Mouse (Mus musculus): ENCODE measurements around the gene Fam90a1a. TPM values are rescaled to one million over a fixed set of nuclear protein-coding genes. Genes with fewer than 3 reads are reported as not detected.

Gene Fam90a1a
- polyA plus RNA-seq, 1 experiment = not detected

DNA sequence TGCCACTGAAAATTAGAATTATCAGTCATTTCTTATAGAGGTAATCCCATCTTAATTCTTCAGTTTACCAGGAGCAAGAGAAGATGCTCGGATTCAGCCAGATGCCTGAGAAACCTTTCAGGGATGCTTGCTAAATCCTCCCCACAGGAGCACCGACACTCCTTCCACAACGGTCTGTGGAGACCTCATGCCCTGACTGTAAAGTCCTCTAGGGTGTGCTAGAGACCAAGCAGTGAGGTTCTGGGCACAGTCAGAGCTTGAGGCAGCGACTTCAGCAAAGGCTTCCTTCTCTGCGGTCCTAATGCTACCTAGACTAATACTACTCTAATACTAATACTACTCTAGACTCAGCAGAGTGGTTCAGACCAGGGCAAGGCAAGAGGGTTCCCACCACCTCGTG is 33.7 kb downstream of the Fam90a1a start:
- peak; percentile 57 to 59 for DNase-seq
- 8% methylated on average over 6 of the region's 6 CpGs for WGBS
- TF ChIP-seq CTCF (IDR thresholded peaks at IDR 0.05; ENCODE audit: borderline replicate concordance, insufficient read depth, low read depth, low read length) (peak; percentile 97), POLR2A (IDR thresholded peaks at IDR 0.05; ENCODE audit: borderline replicate concordance, insufficient read depth, low read length) (no peak)

DNA sequence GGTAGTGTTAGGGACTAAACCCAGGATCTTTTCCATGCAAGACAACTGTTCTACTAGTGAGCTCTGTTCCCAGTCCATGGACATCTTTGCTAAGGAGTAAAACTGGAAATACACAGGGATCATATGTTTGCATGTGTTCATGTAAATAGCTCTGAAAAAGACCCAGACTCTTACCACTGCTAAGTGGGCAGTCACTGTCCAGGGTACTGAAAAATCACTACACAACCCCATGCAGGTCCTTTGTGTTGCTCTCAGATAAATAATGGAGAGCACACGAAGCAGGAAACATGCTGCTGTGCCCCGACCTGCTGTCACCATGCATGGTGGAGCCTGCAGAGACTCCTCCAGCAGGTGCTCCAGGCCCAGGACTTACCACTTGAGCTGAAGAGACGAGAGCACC is 36.7 kb downstream of the Fam90a1a start:
- no peak for DNase-seq
- H3K4me3 ChIP-seq (replicated peaks; ENCODE audit: insufficient read depth, low read depth, low read length) = no peak overlapping the region
- H3K27ac ChIP-seq (ENCODE audit: insufficient read depth, low read length) = no peak overlapping the region
- H3K27me3 ChIP-seq (ENCODE audit: control insufficient read depth, insufficient read depth, low read length) = no peaks in the 10 kb centered on the region; the same call in 1 of the 2 replicates
- TF ChIP-seq CTCF (IDR thresholded peaks at IDR 0.05; ENCODE audit: borderline replicate concordance, insufficient read depth, low read depth, low read length) (no peak), POLR2A (IDR thresholded peaks at IDR 0.05; ENCODE audit: borderline replicate concordance, insufficient read depth, low read length) (no peak)
- peaks cover 2% of the 10 kb centered on the region; the same call in 1 of the 2 replicates for H3K4me1 ChIP-seq (ENCODE audit: control insufficient read depth, insufficient read depth, low read length)
- WGBS = 39% methylated on average over 3 of the region's 3 CpGs

More for the DNA sequence above, 33.7 kb downstream of the Fam90a1a start:
- no peaks in the 10 kb centered on the region; the same call in 1 of the 2 replicates for H3K27me3 ChIP-seq (ENCODE audit: control insufficient read depth, insufficient read depth, low read length)
- H3K4me3 ChIP-seq (replicated peaks; ENCODE audit: insufficient read depth, low read depth, low read length) = no peak overlapping the region
- no peak overlapping the region for H3K27ac ChIP-seq (ENCODE audit: insufficient read depth, low read length)
- H3K4me1 ChIP-seq (ENCODE audit: control insufficient read depth, insufficient read depth, low read length) = peaks cover 2% of the 10 kb centered on the region; the same call in 1 of the 2 replicates

DNA sequence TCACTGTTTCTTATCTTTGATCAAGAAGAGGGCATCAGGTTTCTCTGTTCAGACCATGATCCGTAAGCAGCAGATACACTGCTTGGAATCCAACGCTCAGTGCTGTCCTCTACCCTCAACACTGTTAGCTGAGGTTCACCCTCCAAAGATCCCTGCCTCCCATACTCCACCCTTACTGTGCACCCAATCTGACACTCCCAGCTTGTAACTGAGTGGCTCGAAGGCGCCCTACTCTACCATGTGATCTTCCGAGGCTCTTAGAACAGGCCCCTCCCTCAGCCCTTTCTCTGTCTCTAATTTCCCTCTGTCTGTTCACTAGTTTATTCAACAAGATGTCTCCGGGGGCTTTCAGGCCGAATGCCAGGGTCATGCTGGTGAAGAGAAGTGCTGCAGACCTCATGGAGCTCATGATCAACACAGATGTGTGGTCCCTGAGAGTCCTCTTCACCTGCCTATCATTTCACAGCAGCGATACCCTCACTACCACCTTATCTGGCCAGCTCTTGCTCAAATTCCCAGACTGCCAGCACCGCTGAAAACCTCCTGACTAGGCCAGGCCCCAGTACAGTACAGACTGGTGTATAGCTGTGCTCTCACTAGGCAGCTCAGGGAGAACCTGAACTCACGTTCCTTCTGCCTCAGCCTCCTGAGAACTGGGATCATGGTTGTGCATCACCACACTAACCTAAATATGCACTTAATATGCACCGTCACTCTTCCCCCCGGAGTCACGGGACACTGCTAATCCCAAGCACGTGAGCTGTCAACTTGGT is 46.4 kb downstream of the Fam90a1a start:
- Histone ChIP-seq H3K27ac (ENCODE audit: insufficient read depth, low read length) (no peak overlapping the region), H3K4me3 (replicated peaks; ENCODE audit: insufficient read depth, low read depth, low read length) (no peak overlapping the region), H3K4me1 (ENCODE audit: control insufficient read depth, insufficient read depth, low read length) (no peaks in the 10 kb centered on the region), H3K27me3 (ENCODE audit: control insufficient read depth, insufficient read depth, low read length) (no peaks in the 10 kb centered on the region)
- TF ChIP-seq POLR2A (IDR thresholded peaks at IDR 0.05; ENCODE audit: borderline replicate concordance, insufficient read depth, low read length) (no peak), CTCF (IDR thresholded peaks at IDR 0.05; ENCODE audit: borderline replicate concordance, insufficient read depth, low read depth, low read length) (no peak)
- DNase-seq = no peak
- 76% methylated on average over 14 of the region's 14 CpGs for WGBS

- no peaks in the 10 kb centered on the region for H3K27me3 ChIP-seq (ENCODE audit: control insufficient read depth, insufficient read depth, low read length)
- DNase-seq = no peak
- no peak overlapping the region for H3K27ac ChIP-seq (ENCODE audit: insufficient read depth, low read length)
- TF ChIP-seq POLR2A (IDR thresholded peaks at IDR 0.05; ENCODE audit: borderline replicate concordance, insufficient read depth, low read length) (no peak), CTCF (IDR thresholded peaks at IDR 0.05; ENCODE audit: borderline replicate concordance, insufficient read depth, low read depth, low read length) (no peak)
- H3K4me1 ChIP-seq (ENCODE audit: control insufficient read depth, insufficient read depth, low read length) = no peaks in the 10 kb centered on the region
- 78% methylated on average over 6 of the region's 6 CpGs for WGBS
- H3K4me3 ChIP-seq (replicated peaks; ENCODE audit: insufficient read depth, low read depth, low read length) = no peak overlapping the region
These were observed 47.9 kb downstream of the Fam90a1a start for GRCm38 (mm10) chr8:22006423-22006822.

DNA sequence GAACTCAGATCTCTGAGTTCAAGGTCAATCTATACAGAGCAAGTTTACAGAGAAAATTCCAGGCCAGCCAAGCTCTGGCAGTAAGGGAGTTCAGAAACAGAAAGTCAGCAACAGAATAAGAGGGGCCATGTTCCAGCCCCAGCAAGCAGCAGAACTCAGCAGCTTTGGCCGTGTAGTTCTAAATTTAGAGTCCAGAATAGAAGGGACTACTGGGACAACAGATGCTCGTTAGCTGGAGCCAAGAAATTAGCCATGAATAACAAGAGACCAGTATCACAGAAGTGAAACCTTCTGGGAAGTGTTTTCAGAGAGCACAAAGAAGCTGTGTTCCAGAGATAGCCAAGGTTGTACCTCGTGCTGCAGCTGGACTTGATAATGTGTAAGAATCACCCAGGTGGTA is 50.9 kb downstream of the Fam90a1a start:
- peak in 1 of 2 experiments; percentile 38 for DNase-seq
- no peak for TF ChIP-seq CTCF (IDR thresholded peaks at IDR 0.05; ENCODE audit: borderline replicate concordance, insufficient read depth, low read depth, low read length)
- TF ChIP-seq POLR2A (IDR thresholded peaks at IDR 0.05; ENCODE audit: borderline replicate concordance, insufficient read depth, low read length) = no peak
- Histone ChIP-seq H3K27ac (ENCODE audit: insufficient read depth, low read length) (no peak overlapping the region), H3K27me3 (ENCODE audit: control insufficient read depth, insufficient read depth, low read length) (no peaks in the 10 kb centered on the region), H3K4me1 (ENCODE audit: control insufficient read depth, insufficient read depth, low read length) (no peaks in the 10 kb centered on the region), H3K4me3 (replicated peaks; ENCODE audit: insufficient read depth, low read depth, low read length) (no peak overlapping the region)
- 3% methylated on average over 3 of the region's 3 CpGs for WGBS

- Histone ChIP-seq H3K27ac (ENCODE audit: insufficient read depth, low read length) (no peak overlapping the region), H3K4me3 (replicated peaks; ENCODE audit: insufficient read depth, low read depth, low read length) (no peak overlapping the region), H3K4me1 (ENCODE audit: control insufficient read depth, insufficient read depth, low read length) (no peaks in the 10 kb centered on the region), H3K27me3 (ENCODE audit: control insufficient read depth, insufficient read depth, low read length) (no peaks in the 10 kb centered on the region)
- DNase-seq = no peak
- no peak for TF ChIP-seq CTCF (IDR thresholded peaks at IDR 0.05; ENCODE audit: borderline replicate concordance, insufficient read depth, low read depth, low read length)
- TF ChIP-seq POLR2A (IDR thresholded peaks at IDR 0.05; ENCODE audit: borderline replicate concordance, insufficient read depth, low read length) = no peak
- 83% methylated on average over 24 of the region's 24 CpGs for WGBS
These were observed 54.7 kb downstream of the Fam90a1a start for GRCm38 (mm10) chr8:22013034-22013707.

Other genes starting within 250 kb of the Fam90a1a start
- gene Defa24, start 224.2 kb upstream of the Fam90a1a start, polyA plus RNA-seq (2012; rRNA removed) = not detected in 2 replicates
- gene Defb50, start 135.2 kb upstream of the Fam90a1a start, polyA plus RNA-seq (2012; rRNA removed) = not detected in 2 replicates
- not detected in 2 replicates for gene Defb2, start 118.8 kb upstream of the Fam90a1a start, polyA plus RNA-seq (2012; rRNA removed)
- gene Defb10, start 99.8 kb upstream of the Fam90a1a start, polyA plus RNA-seq (2012; rRNA removed) = not detected in 2 replicates
- not detected in 2 replicates for gene Defb9, start 73.3 kb upstream of the Fam90a1a start, polyA plus RNA-seq (2012; rRNA removed)
- 4.5 TPM in 1 of 2 replicates, not detected in the other for gene Defb11, start 52.3 kb upstream of the Fam90a1a start, polyA plus RNA-seq (2012; rRNA removed)
- gene Defb15, start 26.0 kb upstream of the Fam90a1a start, polyA plus RNA-seq (2012; rRNA removed) = not detected in 2 replicates
- gene Defb35, start 20.4 kb upstream of the Fam90a1a start, polyA plus RNA-seq (2012; rRNA removed) = not detected in 2 replicates
- gene Defb13, start 12.0 kb upstream of the Fam90a1a start, polyA plus RNA-seq (2012; rRNA removed) = not detected in 2 replicates
- gene Ccdc70, start 11.1 kb downstream of the Fam90a1a start, polyA plus RNA-seq (2012; rRNA removed) = not detected in 2 replicates
- gene Atp7b, start 101.6 kb downstream of the Fam90a1a start, polyA plus RNA-seq (2012; rRNA removed) = 2.2 and 2.6 TPM in 2 replicates
- gene Alg11, start 102.0 kb downstream of the Fam90a1a start, polyA plus RNA-seq (2012; rRNA removed) = 15.1 and 15.5 TPM in 2 replicates
- gene Nek5, start 166.3 kb downstream of the Fam90a1a start, polyA plus RNA-seq (2012; rRNA removed) = 0.33 and 0.67 TPM in 2 replicates
- gene Nek3, start 207.7 kb downstream of the Fam90a1a start, polyA plus RNA-seq (2012; rRNA removed) = 7.0 and 7.9 TPM in 2 replicates
- gene Ckap2, start 227.1 kb downstream of the Fam90a1a start, polyA plus RNA-seq (2012; rRNA removed) = 0.71 and 1.1 TPM in 2 replicates
- gene Vps36, start 234.1 kb downstream of the Fam90a1a start, polyA plus RNA-seq (2012; rRNA removed) = 20.5 and 20.9 TPM in 2 replicates

All from cerebellum, adult 2 months (tissue).